Mouse (Mus musculus) bone marrow macrophage, adult 2 months (primary cell): ENCODE results near the gene Rras.

Source experiments
- CTCF ChIP-seq: IDR thresholded peaks from 2 replicates; pipeline ENCODE4 v1.5.1; 2012; ENCODE audit warnings: low read depth, mild to moderate bottlenecking, low read length, moderate library complexity
- POLR2A ChIP-seq: IDR thresholded peaks from 2 replicates; pipeline ENCODE4 v1.6.1; 2012; ENCODE audit warnings: mild to moderate bottlenecking, low read depth, low read length, borderline replicate concordance

DNA sequence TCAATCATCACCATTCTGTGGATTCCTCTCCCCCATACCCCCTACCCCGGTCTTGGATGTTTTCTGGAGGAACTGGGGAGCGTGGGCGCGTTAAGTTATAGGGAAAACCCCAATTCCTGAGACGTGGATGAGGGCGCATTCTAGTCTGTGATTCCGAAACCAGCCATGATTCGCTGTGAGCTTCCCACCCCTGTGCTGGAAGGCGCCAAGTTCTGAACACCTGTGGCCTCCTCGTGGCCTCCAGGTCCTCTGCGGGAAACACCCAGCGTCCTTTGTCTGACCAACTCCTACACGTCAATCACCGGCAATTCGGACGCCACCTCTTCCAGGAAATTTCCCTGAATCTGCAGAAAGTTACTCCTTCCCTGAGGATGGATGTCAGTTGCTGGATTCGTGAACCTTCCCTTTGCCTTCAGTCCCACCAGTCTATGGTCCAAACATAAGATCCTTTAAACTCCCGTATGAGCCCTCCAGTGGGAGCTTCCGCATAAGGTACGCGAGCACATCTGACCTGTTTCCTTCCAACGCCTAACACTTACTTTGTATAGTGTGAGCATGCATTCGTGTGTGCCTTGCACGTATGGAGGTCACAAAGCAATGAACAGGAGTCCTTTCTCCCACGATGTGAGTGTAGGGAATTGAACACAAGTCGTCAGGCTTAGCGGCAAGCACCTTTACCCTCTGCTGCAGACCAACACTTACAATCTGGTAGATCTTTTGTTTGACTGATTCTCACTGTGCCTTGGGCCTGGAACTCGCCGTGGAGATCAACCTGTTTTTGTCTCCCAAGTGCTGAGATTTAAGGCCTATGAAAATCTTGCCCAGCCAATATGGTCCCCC, 30.7 kb upstream of the Rras start:
- TF ChIP-seq CTCF: 0 out of 2 replicates have a peak, but pooled peaks have one; percentile 22
- TF ChIP-seq POLR2A: peak; percentile 12; the same call in 1 of the 2 replicates
